In the genomic region with DNA sequence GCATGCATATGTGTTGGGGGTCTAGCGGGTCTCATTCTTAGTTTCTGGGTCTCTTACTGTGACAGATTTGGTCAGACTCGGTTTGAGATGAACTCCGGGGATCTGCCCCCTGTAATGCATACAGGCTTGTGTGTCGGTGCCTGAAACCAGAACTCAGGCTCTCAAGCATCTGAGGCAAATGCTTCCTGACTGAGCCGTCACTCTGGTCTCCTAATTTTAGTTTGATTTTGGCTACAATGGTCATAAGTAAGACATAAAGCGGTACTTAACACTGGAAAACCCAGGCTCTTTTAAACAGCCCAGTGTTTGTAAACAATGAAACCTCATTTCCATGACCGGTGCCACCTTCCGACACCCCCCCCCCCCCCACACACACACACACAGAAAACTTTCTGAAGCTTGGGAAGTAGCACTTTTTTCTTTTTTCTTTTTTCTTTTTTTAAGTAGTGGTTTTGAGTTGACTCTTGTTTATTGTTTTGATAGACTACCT, we compare ENCODE assay signal across 22 mouse cellular contexts. TPM values are rescaled to one million over a fixed set of nuclear protein-coding genes. Genes with fewer than 3 reads are reported as not detected.
DNase-seq lines count a peak whose midpoint lies in the region; ATAC-seq and TF ChIP-seq lines count a peak whose summit lies in the region.
"Had no signal": no experiment of that assay in that cellular context is flagged by ENCODE, and none has a peak within 500 bp of the region (broad histone marks: within the 10 kb centered on the region; RNA-seq: fewer than 3 reads in every experiment).

No protein-coding gene starts in this region.

- 54% methylated on average over 8 of the region's 8 CpGs for WGBS in heart, postnatal 0 days
- WGBS in limb, embryonic 14.5 days: 77% methylated on average over 8 of the region's 8 CpGs
- WGBS in limb, embryonic 10.5 days: 67% methylated on average over 8 of the region's 8 CpGs

- no peak for TF ChIP-seq CTCF in gastrocnemius, adult 2 months (IDR thresholded peaks at IDR 0.05)
- no peak for TF ChIP-seq CTCF in heart, postnatal 0 days (IDR thresholded peaks at IDR 0.05; ENCODE audit: low read depth)
- TF ChIP-seq CTCF in left cerebral cortex, adult 2 months (IDR thresholded peaks at IDR 0.05): no peak

- no peak overlapping the region for H3K9ac ChIP-seq in heart, postnatal 0 days (replicated peaks; ENCODE audit: low read depth, low read length)
- no peak overlapping the region for H3K9ac ChIP-seq in limb, embryonic 14.5 days (ENCODE audit: low read depth, low read length, severe bottlenecking)
- H3K9ac ChIP-seq: limb, embryonic 15.5 days; stomach, embryonic 15.5 days had no signal

- no peak for DNase-seq in gastrocnemius, adult 2 months
- DNase-seq in gastrocnemius, postnatal 25 days: no peak
- no peak for DNase-seq in heart, postnatal 0 days (ENCODE audit: low spot score)
- DNase-seq in heart, postnatal 14 days: no peak
- DNase-seq in limb, embryonic 14.5 days (ENCODE audit: low spot score): no peak
- DNase-seq in limb, embryonic 10.5 days (ENCODE audit: low spot score): no peak
- DNase-seq in left cerebral cortex, adult 2 months (ENCODE audit: extremely low spot score in 1 of 2, low spot score in 2 of 2): no peak
- DNase-seq: adrenal gland, postnatal 14 days; cerebellum, adult 18-20 months; cerebellum, postnatal 36 days; kidney, postnatal 10 days; layer of hippocampus, adult 9-11 months; lung, adult 2 months; midbrain, embryonic 14.5 days had no signal

- H3K4me1 ChIP-seq in heart, postnatal 0 days (ENCODE audit: control insufficient read depth, insufficient read depth): peaks cover 12% of the 10 kb centered on the region
- H3K4me1 ChIP-seq in limb, embryonic 14.5 days (ENCODE audit: control insufficient read depth, insufficient read depth, low read length): peaks cover 6% of the 10 kb centered on the region; the same call in 1 of the 2 replicates
- peaks cover 28% of the 10 kb centered on the region for H3K4me1 ChIP-seq in limb, embryonic 10.5 days

- H3K4me3 ChIP-seq in gastrocnemius, adult 2 months: peak overlapping the region; percentile 93
- peak overlapping the region; percentile 94; the same call in 1 of the 2 replicates for H3K4me3 ChIP-seq in heart, postnatal 0 days (ENCODE audit: low read depth, low read length)
- no peak overlapping the region for H3K4me3 ChIP-seq in limb, embryonic 14.5 days (replicated peaks; ENCODE audit: low read length)
- no peak overlapping the region for H3K4me3 ChIP-seq in limb, embryonic 10.5 days
- H3K4me3 ChIP-seq in myocyte: no peak overlapping the region
- no peak overlapping the region for H3K4me3 ChIP-seq in left cerebral cortex, adult 2 months
- H3K4me3 ChIP-seq: embryonic facial prominence, embryonic 10.5 days; limb, embryonic 15.5 days; stomach, embryonic 15.5 days had no signal

- peak overlapping the region; percentile 99; the same call in 1 of the 2 replicates for H3K27ac ChIP-seq in gastrocnemius, adult 2 months
- H3K27ac ChIP-seq in heart, postnatal 0 days (ENCODE audit: low read depth): no peak overlapping the region
- no peak overlapping the region for H3K27ac ChIP-seq in limb, embryonic 14.5 days (replicated peaks; ENCODE audit: low read depth, low read length)
- H3K27ac ChIP-seq in limb, embryonic 10.5 days: no peak overlapping the region
- no peak overlapping the region for H3K27ac ChIP-seq in left cerebral cortex, adult 2 months
- H3K27ac ChIP-seq: embryonic facial prominence, embryonic 10.5 days; limb, embryonic 15.5 days; stomach, embryonic 15.5 days had no signal

- no peak for TF ChIP-seq POLR2A in limb, embryonic 14.5 days (IDR thresholded peaks at IDR 0.05; ENCODE audit: borderline replicate concordance, extremely low read depth, insufficient read depth, insufficient read length)
- no peak for TF ChIP-seq POLR2A in myocyte (IDR thresholded peaks at IDR 0.05; ENCODE audit: insufficient read length, low read depth)

- no peak for ATAC-seq in heart, postnatal 0 days (ENCODE audit: insufficient read depth, low read depth)
- ATAC-seq in limb, embryonic 14.5 days (ENCODE audit: low FRiP score, low read depth): no peak
- ATAC-seq: activated CD4-positive, CD25-positive, alpha-beta regulatory T cell, adult 4 months; forebrain, embryonic 14.5 days; intestine, embryonic 16.5 days; Patski had no signal

- TF ChIP-seq EP300 in heart, postnatal 0 days (IDR thresholded peaks at IDR 0.05; ENCODE audit: low read depth): no peak

- no peaks in the 10 kb centered on the region for H3K9me3 ChIP-seq in heart, postnatal 0 days (replicated peaks; ENCODE audit: control insufficient read depth, low read length)
- no peaks in the 10 kb centered on the region for H3K9me3 ChIP-seq in limb, embryonic 14.5 days (ENCODE audit: control insufficient read depth, low read length)
- no peaks in the 10 kb centered on the region for H3K9me3 ChIP-seq in limb, embryonic 10.5 days (replicated peaks)
- H3K9me3 ChIP-seq: embryonic facial prominence, embryonic 10.5 days; limb, embryonic 15.5 days; stomach, embryonic 15.5 days had no signal

- H3K36me3 ChIP-seq in heart, postnatal 0 days (replicated peaks; ENCODE audit: control insufficient read depth, insufficient read depth, low read length): no peaks in the 10 kb centered on the region
- H3K36me3 ChIP-seq in limb, embryonic 14.5 days (ENCODE audit: control insufficient read depth, insufficient read depth, low read length): no peaks in the 10 kb centered on the region
- 0 out of 2 replicates have a peak, but pooled peaks cover under 1% of the 10 kb centered on the region for H3K36me3 ChIP-seq in limb, embryonic 10.5 days
- H3K36me3 ChIP-seq in myocyte (ENCODE audit: control insufficient read depth, insufficient read depth): no peaks in the 10 kb centered on the region
- H3K36me3 ChIP-seq: embryonic facial prominence, embryonic 10.5 days; limb, embryonic 15.5 days; stomach, embryonic 15.5 days had no signal

- no peaks in the 10 kb centered on the region for H3K27me3 ChIP-seq in heart, postnatal 0 days (ENCODE audit: control insufficient read depth, insufficient read depth, low read length)
- H3K27me3 ChIP-seq in limb, embryonic 14.5 days (ENCODE audit: control insufficient read depth, insufficient read depth, low read length): no peaks in the 10 kb centered on the region; the same call in 1 of the 2 replicates
- peaks cover under 1% of the 10 kb centered on the region; the same call in 1 of the 2 replicates for H3K27me3 ChIP-seq in limb, embryonic 10.5 days (ENCODE audit: low read depth, poor library complexity, severe bottlenecking)
- no peaks in the 10 kb centered on the region for H3K27me3 ChIP-seq in myocyte (ENCODE audit: control insufficient read depth, insufficient read depth, insufficient read length)
- H3K27me3 ChIP-seq: limb, embryonic 15.5 days; Patski; stomach, embryonic 15.5 days had no signal

- no peak overlapping the region for H3ac ChIP-seq in myocyte (ENCODE audit: control insufficient read depth, insufficient read length)

- peak overlapping the region; percentile 94 for H3K4me2 ChIP-seq in heart, postnatal 0 days (ENCODE audit: low read depth, low read length)
- 0 out of 2 replicates have a peak overlapping the region, but pooled peaks have one; percentile 3 for H3K4me2 ChIP-seq in limb, embryonic 14.5 days (replicated peaks; ENCODE audit: low read depth, low read length, severe bottlenecking)
- H3K4me2 ChIP-seq in myocyte (ENCODE audit: low read depth): peak overlapping the region; percentile 88
- H3K4me2 ChIP-seq: limb, embryonic 15.5 days had no signal

- intact Hi-C loops in gastrocnemius, adult 2 months (cut with DNase I): loop anchor here (5.0 kb wide), 1 partner anchor 70 kb away; no protein-coding TSS in a partner anchor
- intact Hi-C loops in heart, postnatal 14 days (cut with DNase I): loop anchor here (5.0 kb wide), 1 partner anchor 65 kb away; no protein-coding TSS in a partner anchor
- intact Hi-C loops in left cerebral cortex, adult 2 months (cut with DNase I): loop anchor here (5.0 kb wide), 1 partner anchor 50 kb away; no protein-coding TSS in a partner anchor

- H3K79me2 ChIP-seq in myocyte (ENCODE audit: control insufficient read depth, insufficient read depth): peaks cover 78% of the 10 kb centered on the region

TF ChIP-seq in myocyte, 11 proteins besides CTCF, POLR2A, EP300 and RAD21:
- TF ChIP-seq CEBPB (IDR thresholded peaks at IDR 0.05; ENCODE audit: insufficient read depth, poor library complexity, severe bottlenecking) (no peak), TCF3 (IDR thresholded peaks at IDR 0.05; ENCODE audit: insufficient read length, low read depth) (no peak), POLR2AphosphoS2 (IDR thresholded peaks at IDR 0.05; ENCODE audit: insufficient read length, low read depth) (no peak), MAX (IDR thresholded peaks at IDR 0.05; ENCODE audit: low read depth) (no peak), USF1 (IDR thresholded peaks at IDR 0.05; ENCODE audit: low read depth) (no peak), MYOG (IDR thresholded peaks at IDR 0.05; ENCODE audit: control insufficient read depth in 1 of 3, insufficient read depth in 1 of 3, insufficient read length in 2 of 3, low read depth in 2 of 3) (no peak), TCF12 (IDR thresholded peaks at IDR 0.05; ENCODE audit: insufficient read depth, poor library complexity, severe bottlenecking) (no peak), REST (IDR thresholded peaks at IDR 0.05; ENCODE audit: insufficient read depth, insufficient read length) (no peak), SRF (IDR thresholded peaks at IDR 0.05; ENCODE audit: control insufficient read depth, insufficient read length, low read depth) (no peak), E2F4 (IDR thresholded peaks at IDR 0.05; ENCODE audit: insufficient read depth) (no peak), MYOD1 (IDR thresholded peaks at IDR 0.05; ENCODE audit: control insufficient read depth in 1 of 3, insufficient read length in 2 of 3, low read depth in 2 of 3) (no peak)

RNA-seq across cellular contexts. Expression of a gene that starts 4.3 kb away (rescaled TPM):
- total RNA-seq in gastrocnemius, adult 2 months (2021): 10 to 100 TPM; 31.2 to 36.6 TPM
- total RNA-seq in gastrocnemius, postnatal 25 days (2021): 10 to 100 TPM; 15.5 to 19.3 TPM
- total RNA-seq in heart, postnatal 0 days (2014; rRNA removed; ENCODE audit: low replicate concordance): 4.7 and 8.9 TPM in 2 replicates
- 3.3 and 3.6 TPM in 2 replicates for polyA plus RNA-seq in heart, postnatal 0 days (2015; fragmentation: Nextera tagmentation; extraction: Ambion mirVana)
- total RNA-seq in heart, postnatal 14 days (2021): 10 to 100 TPM; 13.6 to 15.7 TPM
- polyA plus RNA-seq in limb, embryonic 14.5 days (2012; rRNA removed): 7.6 and 9.3 TPM in 2 replicates
- 7.0 and 8.5 TPM in 2 replicates for polyA plus RNA-seq in limb, embryonic 14.5 days (2014; fragmentation: Nextera tagmentation; extraction: Ambion mirVana)
- 3.5 and 4.6 TPM in 2 replicates for polyA plus RNA-seq in limb, embryonic 10.5 days (2016; fragmentation: Nextera tagmentation; extraction: Ambion mirVana)
- polyA plus RNA-seq in myocyte (2012; fragmentation: generic; extraction: Trizol): 7.2 TPM
- 10 to 100 TPM; 10.3 to 13.8 TPM for total RNA-seq in left cerebral cortex, adult 2 months (2021)

Comparison
In these comparisons a context has a peak if more than half of its experiments do, and no peak if none do; other contexts are left out.
1. H3K4me3 ChIP-seq: peak in gastrocnemius, adult 2 months (single experiment) and heart, postnatal 0 days (single experiment); none in limb, embryonic 14.5 days (single experiment), limb, embryonic 10.5 days (single experiment), myocyte (single experiment) and left cerebral cortex, adult 2 months (single experiment).
2. H3K4me2 ChIP-seq: peak in every context shown above with its lines; median percentile 94 in heart, postnatal 0 days; 88 in myocyte; 3 in limb, embryonic 14.5 days.